Mouse (Mus musculus) spleen, adult 2 months (tissue): ENCODE results near the gene Gm10521. TPM values are rescaled to one million over a fixed set of nuclear protein-coding genes. Genes with fewer than 3 reads are reported as not detected.
A peak's percentile ranks its signal among the peaks of the same experiment; 100 is the strongest.
"Not testable (repeated sequence)": the region's sequence is repeated elsewhere in the genome, so short reads cannot be mapped to it uniquely, and the experiment has no call there.

ENCODE experiments used
- DNase-seq, 2 experiments: peaks; one replicate each; pipeline versions ENCODE4 v3.0.0 to v3.0.0-alpha.2; 2012 to 2021; ENCODE audit warnings: low spot score in 2 of 2, low read depth in 1 of 2
- H3K27ac ChIP-seq: fragments of 200-500 bp; 2 replicates; pipeline ENCODE4 v1.5.1; 2012; ENCODE audit warnings: low read length, inconsistent platforms; ENCODE audit not compliant: insufficient read depth
- H3K27me3 ChIP-seq: fragments of 200-500 bp; 2 replicates; pipeline ENCODE4 v1.6.1; 2012; ENCODE audit warnings: mild to moderate bottlenecking, moderate library complexity, low read length, inconsistent platforms; ENCODE audit not compliant: control insufficient read depth, insufficient read depth
- H3K36me3 ChIP-seq: fragments of 200-500 bp; 2 replicates; pipeline ENCODE4 v1.6.1; 2012; ENCODE audit warnings: mild to moderate bottlenecking, low read length, inconsistent platforms; ENCODE audit not compliant: control insufficient read depth, insufficient read depth
- H3K4me1 ChIP-seq: fragments of 200-500 bp; 2 replicates; pipeline ENCODE4 v1.6.1; 2011; ENCODE audit warnings: inconsistent platforms; ENCODE audit not compliant: control insufficient read depth, insufficient read depth, insufficient read length
- H3K4me3 ChIP-seq: fragments of 200-500 bp; 2 replicates; pipeline ENCODE4 v1.5.1; 2011; ENCODE audit warnings: mild to moderate bottlenecking, inconsistent platforms; ENCODE audit not compliant: insufficient read depth, insufficient read length; ENCODE audit errors: extremely low read depth
- CTCF ChIP-seq: fragments of 200-500 bp; IDR thresholded peaks from 2 replicates; pipeline ENCODE4 v1.5.1; 2011; ENCODE audit warnings: mild to moderate bottlenecking, inconsistent platforms; ENCODE audit not compliant: insufficient read depth, insufficient read length, insufficient replicate concordance; ENCODE audit errors: extremely low read depth
- POLR2A ChIP-seq: fragments of 200-500 bp; IDR thresholded peaks from 2 replicates; pipeline ENCODE4 v1.6.1; 2011; ENCODE audit warnings: low read depth, low read length, inconsistent platforms
- WGBS: fragments of 180-500 bp; shearing (Covaris S2); methylation state at CpG from one replicate; pipeline ENCODE4 v1.1.7; 2018; 5-methylcytosine and 5-hydroxymethylcytosine counted together
- polyA plus RNA-seq: library from polyadenylated mRNA; depleted of rRNA; stranded (reverse); fragments of >200 nt; gene quantifications from 2 replicates; pipeline ENCODE4 v1.2.3, GENCODE M21; 2012; rRNA removed

The Gm10521 gene
- polyA plus RNA-seq, result 2.1 and 3.7 TPM in 2 replicates

DNA sequence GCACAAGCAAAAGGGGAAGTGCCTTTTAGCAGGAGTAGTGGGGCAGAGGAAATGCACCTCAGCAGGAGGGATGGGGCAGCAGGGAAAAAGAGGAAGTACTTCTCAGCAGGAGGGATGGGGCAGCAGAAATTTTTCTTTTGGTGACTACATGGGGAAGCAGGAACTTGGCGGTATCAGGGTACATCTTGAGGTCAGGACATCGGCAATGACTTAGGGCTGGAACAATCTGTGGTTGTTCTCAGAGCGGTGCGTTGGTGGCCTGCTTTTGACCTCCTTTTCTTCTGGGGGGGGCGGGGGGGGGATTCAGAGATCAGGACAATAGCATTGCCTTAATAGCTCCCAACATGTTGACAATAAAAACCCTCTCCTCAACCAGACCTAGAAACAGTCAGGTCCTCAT, at the start of gene Gm10521:
Gm10521 (plus strand) TSS at position 301 of the 400 bp plus-strand sequence.
- 80% methylated on average over 5 of the region's 5 CpGs for whole genome bisulfite sequencing
- not testable (repeated sequence) for H3K4me1 ChIP-seq, H3K27me3 ChIP-seq, DNase-seq, H3K27ac ChIP-seq, H3K36me3 ChIP-seq, H3K4me3 ChIP-seq

DNA sequence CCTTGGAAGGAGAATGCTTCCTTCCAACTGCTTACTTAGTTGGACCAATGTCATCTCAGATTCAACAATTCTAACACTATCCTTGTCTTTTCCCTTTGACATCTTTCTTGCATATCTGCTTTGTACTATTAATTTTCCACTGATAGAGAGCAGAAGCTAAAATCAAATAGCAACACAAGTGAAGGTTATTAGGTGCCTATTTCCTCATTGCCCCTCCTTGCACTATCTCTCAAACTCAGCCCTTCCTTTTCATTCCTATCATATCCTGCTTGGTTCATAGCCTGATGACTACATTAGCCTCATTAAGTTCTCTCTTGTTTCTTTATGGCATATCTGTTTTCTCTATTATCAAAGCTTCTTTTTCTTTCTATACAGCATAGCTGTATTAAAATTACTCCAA, 47.3 kb upstream of the Gm10521 start:
- Histone ChIP-seq H3K4me1 (peaks cover 21% of the 10 kb centered on the region), H3K36me3 (peaks cover 6% of the 10 kb centered on the region), H3K4me3 (no peak overlapping the region), H3K27me3 (no peaks in the 10 kb centered on the region), H3K27ac (peak overlapping the region; percentile 29; the same call in 1 of the 2 replicates)
- DNase-seq, result no peak
- no peak for TF ChIP-seq POLR2A
- no peak for TF ChIP-seq CTCF

DNA sequence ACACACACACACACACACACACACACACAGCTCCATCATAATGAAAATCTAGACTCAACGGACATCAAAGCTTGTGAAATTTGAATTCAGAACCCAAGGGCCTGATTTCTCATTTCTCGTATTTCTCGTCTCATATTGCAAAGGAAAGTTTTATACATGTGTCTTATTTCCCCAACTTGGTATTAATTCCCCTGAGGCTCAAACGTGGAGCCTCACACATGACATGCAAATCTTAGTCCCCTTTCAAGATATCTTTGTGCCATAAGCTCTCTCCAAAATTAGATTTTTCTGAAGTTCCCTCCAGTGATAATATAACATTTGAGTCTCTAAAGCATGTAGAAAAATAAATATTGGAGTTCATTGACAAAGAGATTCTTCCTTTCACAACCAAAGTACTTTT, 46.7 kb upstream of the Gm10521 start:
- DNase-seq, result peak in 1 of 2 experiments; percentile 70
- Histone ChIP-seq H3K27ac (no peak overlapping the region), H3K36me3 (peaks cover 7% of the 10 kb centered on the region), H3K4me1 (peaks cover 21% of the 10 kb centered on the region), H3K27me3 (no peaks in the 10 kb centered on the region), H3K4me3 (no peak overlapping the region)
- TF ChIP-seq CTCF (no peak), POLR2A (no peak)
- WGBS, result 38% methylated on average over 4 of the region's 4 CpGs

DNA sequence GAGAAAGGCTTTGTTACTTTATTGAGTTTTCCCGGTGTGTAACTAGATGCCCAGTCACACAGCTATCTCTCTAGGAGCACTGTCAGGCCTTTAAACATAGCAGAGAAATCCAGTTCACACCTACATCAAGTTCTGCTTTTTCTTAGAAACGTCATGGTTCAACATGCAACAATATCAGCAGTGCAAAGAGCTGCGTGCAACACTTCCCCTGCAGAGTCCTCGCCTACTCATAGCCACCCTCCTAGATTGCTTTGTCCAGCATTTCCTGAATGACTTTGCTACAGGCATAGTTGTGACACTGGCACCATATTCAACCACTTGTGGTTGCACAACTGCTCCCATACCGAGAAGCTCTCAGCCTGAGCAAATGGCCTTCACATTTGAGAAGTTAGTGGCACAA, 46.0 kb upstream of the Gm10521 start:
- Histone ChIP-seq H3K36me3 (peaks cover 7% of the 10 kb centered on the region), H3K27me3 (no peaks in the 10 kb centered on the region), H3K4me3 (no peak overlapping the region), H3K27ac (peak overlapping the region; percentile 81), H3K4me1 (peaks cover 16% of the 10 kb centered on the region)
- 15% methylated on average over 5 of the region's 5 CpGs for WGBS
- TF ChIP-seq POLR2A, result 0 out of 2 replicates have a peak, but pooled peaks have one; percentile 2
- no peak for TF ChIP-seq CTCF
- peak; percentile 44 to 64 for DNase-seq

DNA sequence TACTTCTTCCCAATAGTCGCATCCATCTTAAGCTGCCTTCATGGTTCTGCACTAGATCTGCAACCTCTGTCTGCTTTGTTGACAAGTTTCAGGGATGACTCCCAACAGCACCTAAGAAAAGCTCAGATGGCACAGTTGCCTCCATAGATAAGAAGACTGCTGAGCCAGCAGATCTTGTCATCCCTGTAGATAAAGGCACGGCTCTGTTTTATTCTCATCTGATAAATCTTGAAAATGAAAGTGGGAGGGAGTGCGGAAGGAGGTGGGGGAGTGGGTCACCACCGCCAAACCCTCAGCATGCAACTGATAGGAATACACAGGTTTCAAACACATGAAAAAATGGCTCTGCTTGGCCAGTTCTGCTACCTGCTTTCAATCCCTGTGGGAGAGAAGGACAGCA, 30.0 kb upstream of the Gm10521 start:
- TF ChIP-seq POLR2A (no peak), CTCF (no peak)
- Histone ChIP-seq H3K27ac (no peak overlapping the region), H3K4me1 (no peaks in the 10 kb centered on the region), H3K36me3 (peaks cover 7% of the 10 kb centered on the region), H3K27me3 (no peaks in the 10 kb centered on the region), H3K4me3 (no peak overlapping the region)
- WGBS, result 74% methylated on average over 4 of the region's 4 CpGs
- DNase-seq, result no peak

DNA sequence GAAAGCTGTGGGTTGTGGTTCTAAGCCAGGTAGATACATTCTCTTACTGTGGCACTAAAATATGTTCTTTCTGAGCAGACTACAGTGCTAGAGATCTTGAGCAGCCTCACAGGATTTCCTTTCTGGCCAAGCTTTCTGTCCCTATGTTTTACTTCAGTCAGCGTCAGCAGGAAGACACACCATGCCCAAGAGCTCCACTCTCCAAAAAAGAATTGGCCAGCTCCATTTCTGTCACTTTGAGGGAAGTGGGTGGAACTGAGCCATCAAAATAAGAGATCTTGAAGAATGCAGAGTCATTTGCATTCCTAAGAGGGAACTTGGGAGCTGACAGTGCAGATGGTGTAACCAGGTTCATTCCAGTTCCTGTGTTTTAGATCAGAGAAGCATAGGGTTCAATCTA, 8.5 kb upstream of the Gm10521 start:
- no peak overlapping the region for H3K4me3 ChIP-seq
- H3K27ac ChIP-seq, result no peak overlapping the region
- DNase-seq, result no peak
- peaks cover 19% of the 10 kb centered on the region; the same call in 1 of the 2 replicates for H3K36me3 ChIP-seq
- no peaks in the 10 kb centered on the region for H3K27me3 ChIP-seq
- H3K4me1 ChIP-seq, result no peaks in the 10 kb centered on the region
- no peak for TF ChIP-seq POLR2A
- 89% methylated on average over 1 of the region's 1 CpGs for WGBS

DNA sequence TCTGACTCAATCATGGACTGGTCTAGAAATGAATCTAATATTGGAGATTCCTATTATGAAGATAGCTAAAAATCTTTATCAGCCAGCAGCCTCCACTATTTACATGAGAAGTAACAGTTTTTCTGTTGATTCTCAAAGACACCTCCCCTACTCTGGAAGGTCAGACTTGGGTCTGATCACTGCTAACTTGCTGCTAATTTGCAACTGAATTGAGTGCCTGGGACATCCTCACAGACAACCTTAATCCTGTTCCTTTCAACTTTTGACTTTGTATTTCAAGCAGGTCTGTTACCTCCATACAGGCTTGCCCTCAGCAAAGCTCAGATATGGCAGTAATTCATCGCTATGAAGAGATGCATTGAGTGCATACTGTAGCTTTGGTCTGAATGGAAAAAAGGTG, 8.5 kb downstream of the Gm10521 start:
- 91% methylated on average over 1 of the region's 1 CpGs for WGBS
- no peak for TF ChIP-seq POLR2A
- no peak for TF ChIP-seq CTCF
- no peaks in the 10 kb centered on the region; the same call in 1 of the 2 replicates for H3K36me3 ChIP-seq
- no peak overlapping the region for H3K4me3 ChIP-seq
- no peak for DNase-seq
- no peaks in the 10 kb centered on the region for H3K27me3 ChIP-seq
- no peak overlapping the region for H3K27ac ChIP-seq
- H3K4me1 ChIP-seq, result peaks cover 2% of the 10 kb centered on the region; the same call in 1 of the 2 replicates
